20 mouse cellular contexts compared by ENCODE assay signal in genomic region chr3:145590562-145590961, GRCm38 (mm10). TPM values are rescaled to one million over a fixed set of nuclear protein-coding genes. Genes with fewer than 3 reads are reported as not detected.
DNase-seq lines count a peak whose midpoint lies in the region; ATAC-seq and TF ChIP-seq lines count a peak whose summit lies in the region.
"Had no signal": no experiment of that assay in that cellular context is flagged by ENCODE, and none has a peak within 500 bp of the region (broad histone marks: within the 10 kb centered on the region; RNA-seq: fewer than 3 reads in every experiment).

No protein-coding gene starts in this region.

- no peaks in the 10 kb centered on the region for H3K9me3 ChIP-seq in heart, embryonic 12.5 days (replicated peaks)
- H3K9me3 ChIP-seq in MEL (replicated peaks; ENCODE audit: insufficient read depth, low read length): no peaks in the 10 kb centered on the region
- H3K9me3 ChIP-seq in liver, embryonic 15.5 days (replicated peaks): no peaks in the 10 kb centered on the region
- H3K9me3 ChIP-seq: limb, embryonic 15.5 days; midbrain, embryonic 10.5 days; neural tube, embryonic 12.5 days had no signal

- H3K27me3 ChIP-seq in heart, embryonic 12.5 days (replicated peaks): no peaks in the 10 kb centered on the region
- no peaks in the 10 kb centered on the region for H3K27me3 ChIP-seq in MEL (ENCODE audit: control insufficient read depth in 1 of 2, insufficient read depth in 2 of 2, low read length in 2 of 2)
- H3K27me3 ChIP-seq in liver, embryonic 15.5 days: no peaks in the 10 kb centered on the region
- H3K27me3 ChIP-seq: CH12.LX; limb, embryonic 15.5 days; neural tube, embryonic 12.5 days had no signal

- H3K4me2 ChIP-seq in heart, embryonic 12.5 days: no peak overlapping the region
- H3K4me2 ChIP-seq in liver, embryonic 15.5 days: peak overlapping the region; percentile 49
- H3K4me2 ChIP-seq: limb, embryonic 15.5 days; neural tube, embryonic 12.5 days had no signal

- no peak for TF ChIP-seq POLR2A in MEL (IDR thresholded peaks at IDR 0.05; ENCODE audit: control insufficient read depth in 1 of 2, insufficient read depth in 1 of 2, low read depth in 1 of 2, low read length in 2 of 2, poor library complexity in 1 of 2)

- H3K36me3 ChIP-seq in heart, embryonic 12.5 days: peaks cover 61% of the 10 kb centered on the region
- peaks cover 6 to 19% of the 10 kb centered on the region in 2 experiments; a peak in 3 of 4 replicates for H3K36me3 ChIP-seq in MEL (ENCODE audit: control insufficient read depth in 1 of 2, insufficient read depth in 2 of 2, low read length in 2 of 2)
- H3K36me3 ChIP-seq in liver, embryonic 15.5 days (replicated peaks): peaks cover 35% of the 10 kb centered on the region

- H3K27ac ChIP-seq in heart, embryonic 12.5 days (ENCODE audit: poor library complexity, severe bottlenecking): no peak overlapping the region
- H3K27ac ChIP-seq in MEL (ENCODE audit: control insufficient read depth, low read depth, low read length): no peak overlapping the region
- peak overlapping the region; percentile 77 for H3K27ac ChIP-seq in liver, embryonic 15.5 days (replicated peaks)
- H3K27ac ChIP-seq: gastrocnemius, adult 2 months; limb, embryonic 15.5 days; midbrain, embryonic 10.5 days; neural tube, embryonic 12.5 days had no signal

- H3K4me3 ChIP-seq in heart, embryonic 12.5 days: no peak overlapping the region
- no peak overlapping the region for H3K4me3 ChIP-seq in MEL (ENCODE audit: control insufficient read depth in 1 of 2, insufficient read depth in 1 of 2, low read depth in 2 of 2, low read length in 2 of 2)
- peak overlapping the region; percentile 32 for H3K4me3 ChIP-seq in liver, embryonic 15.5 days (replicated peaks)
- H3K4me3 ChIP-seq: gastrocnemius, adult 2 months; limb, embryonic 15.5 days; midbrain, embryonic 10.5 days; neural tube, embryonic 12.5 days had no signal

- no peak for TF ChIP-seq CTCF in MEL (IDR thresholded peaks at IDR 0.05 in 2 of 3, conservative IDR thresholded peaks at IDR 0.05 in 1 of 3; ENCODE audit: control insufficient read depth in 1 of 3, insufficient read depth in 1 of 3, low read depth in 2 of 3, low read length in 3 of 3, poor library complexity in 1 of 3, severe bottlenecking in 1 of 3)

- 92% methylated on average over 4 of the region's 4 CpGs for WGBS in heart, embryonic 12.5 days
- 63% methylated on average over 4 of the region's 4 CpGs for WGBS in liver, embryonic 15.5 days (ENCODE audit: insufficient replicate concordance)

- no peak for DNase-seq in heart, adult 18-20 months
- DNase-seq in MEL (ENCODE audit: low read depth, low spot score): no peak
- DNase-seq in natural killer cell, adult 2 months (ENCODE audit: low spot score in 2 of 2): no peak
- DNase-seq in layer of hippocampus, adult 11-12 months (ENCODE audit: low spot score): no peak
- DNase-seq in gastrocnemius, adult 8-10 months (ENCODE audit: low spot score in 2 of 2): no peak
- DNase-seq: adrenal gland, postnatal 25 days; cerebellum, postnatal 10 days; forebrain, postnatal 0 days; gastrocnemius, adult 2 months; kidney, adult 18-20 months; kidney, postnatal 4 days; lung, postnatal 14 days had no signal

- 0 out of 2 replicates have a peak, but pooled peaks cover 1% of the 10 kb centered on the region for H3K79me2 ChIP-seq in MEL (ENCODE audit: control insufficient read depth, insufficient read depth, low read length, poor library complexity)

- peak; percentile 89 for ATAC-seq in heart, embryonic 12.5 days (ENCODE audit: insufficient number of reproducible peaks, low FRiP score)
- peak; percentile 93 for ATAC-seq in erythroblast, adult 5-6 weeks (replicated peaks; ENCODE audit: low FRiP score, poor library complexity, severe bottlenecking)
- ATAC-seq in liver, embryonic 15.5 days (ENCODE audit: insufficient read depth): peak; percentile 99
- ATAC-seq: forebrain, postnatal 0 days; hindbrain, embryonic 16.5 days had no signal

- peak in 1 of 2 experiments; percentile 28; a peak in 1 of 4 replicates for TF ChIP-seq EP300 in MEL (IDR thresholded peaks at IDR 0.05; ENCODE audit: low read depth in 1 of 2, low read length in 2 of 2)

- H3K9ac ChIP-seq in heart, embryonic 12.5 days: no peak overlapping the region
- H3K9ac ChIP-seq in MEL (ENCODE audit: control insufficient read depth, low read depth, low read length, poor library complexity, severe bottlenecking): no peak overlapping the region
- H3K9ac ChIP-seq in liver, embryonic 15.5 days: no peak overlapping the region
- H3K9ac ChIP-seq: forebrain, postnatal 0 days; limb, embryonic 15.5 days; neural tube, embryonic 12.5 days had no signal

- no peaks in the 10 kb centered on the region for H3K4me1 ChIP-seq in heart, embryonic 12.5 days (replicated peaks)
- no peaks in the 10 kb centered on the region; a peak in 1 of 4 replicates for H3K4me1 ChIP-seq in MEL (ENCODE audit: control insufficient read depth in 1 of 2, insufficient read depth in 2 of 2, low read length in 2 of 2)
- peaks cover 24% of the 10 kb centered on the region for H3K4me1 ChIP-seq in liver, embryonic 15.5 days (replicated peaks)
- H3K4me1 ChIP-seq: limb, embryonic 15.5 days; midbrain, embryonic 10.5 days; neural tube, embryonic 12.5 days had no signal

- no peak for TF ChIP-seq RAD21 in MEL (IDR thresholded peaks at IDR 0.05; ENCODE audit: low read depth, low read length)

TF ChIP-seq in MEL, 35 proteins besides CTCF, POLR2A, EP300 and RAD21:
- TF ChIP-seq GATA1 (IDR thresholded peaks at IDR 0.05; ENCODE audit: low read depth, low read length) (0 out of 2 replicates have a peak, but pooled peaks have one; percentile 6), TBP (IDR thresholded peaks at IDR 0.05; ENCODE audit: low read depth, low read length) (no peak)
TF ChIP-seq in MEL: peak in this region for 1.

RNA-seq across cellular contexts. Expression of gene Znhit6, which starts 14.6 kb away (rescaled TPM):
- 26.8 and 30.5 TPM in 2 replicates for polyA plus RNA-seq in heart, embryonic 12.5 days (2016; fragmentation: Nextera tagmentation; extraction: Ambion mirVana)
- 10 to 100 TPM; 12.8 to 16.0 TPM for total RNA-seq in heart, adult 18-20 months (2021)
- total RNA-seq in MEL (2012; rRNA removed): 32.0 and 35.2 TPM in 2 replicates
- 100 to 1,000 TPM in 1 of 2 experiments, 10 to 100 TPM in 1; 61.4 to 337 TPM for polyA plus RNA-seq in MEL (2012; ENCODE audit: insufficient read depth in 1 of 2, insufficient read length in 2 of 2, low read depth in 1 of 2, low replicate concordance in 2 of 2, missing spikeins in 1 of 2)
- 8.2 and 17.7 TPM in 2 replicates for total RNA-seq in erythroblast, adult 5-6 weeks (2015; ENCODE audit: low replicate concordance)
- 4.1 and 9.6 TPM in 2 replicates for total RNA-seq in erythroblast, adult 5-6 weeks (2017; ENCODE audit: low replicate concordance)
- polyA plus RNA-seq in liver, embryonic 15.5 days (2015; fragmentation: Nextera tagmentation; extraction: Ambion mirVana): 10.1 and 10.6 TPM in 2 replicates
- total RNA-seq in gastrocnemius, adult 8-10 months (2022): 10 to 100 TPM; 11.3 to 15.9 (median 14.8) TPM

RNA-seq across cellular contexts. Expression of gene Ccn1, which starts 59.2 kb away (rescaled TPM):
- 93.5 and 100 TPM in 2 replicates for polyA plus RNA-seq in heart, embryonic 12.5 days (2016; fragmentation: Nextera tagmentation; extraction: Ambion mirVana)
- total RNA-seq in heart, adult 18-20 months (2021): 10 to 100 TPM; 77.5 to 83.7 TPM
- total RNA-seq in MEL (2012; rRNA removed): not detected in 2 replicates
- polyA plus RNA-seq in MEL (2012; ENCODE audit: insufficient read depth in 1 of 2, insufficient read length in 2 of 2, low read depth in 1 of 2, low replicate concordance in 2 of 2, missing spikeins in 1 of 2): not detected
- not detected in 2 replicates for total RNA-seq in erythroblast, adult 5-6 weeks (2015; ENCODE audit: low replicate concordance)
- total RNA-seq in erythroblast, adult 5-6 weeks (2017; ENCODE audit: low replicate concordance): not detected in 2 replicates
- 7.6 and 8.5 TPM in 2 replicates for polyA plus RNA-seq in liver, embryonic 15.5 days (2015; fragmentation: Nextera tagmentation; extraction: Ambion mirVana)
- 10 to 100 TPM; 23.0 to 53.4 (median 30.3) TPM for total RNA-seq in gastrocnemius, adult 8-10 months (2022)
- total RNA-seq: CH12.LX had no signal

Comparison
In these comparisons a context has a peak if more than half of its experiments do, and no peak if none do; other contexts are left out.
1. RNA of gene Ccn1, which starts 59.2 kb away (total RNA-seq): 77.5 to 83.7 TPM in heart, adult 18-20 months and 23.0 to 53.4 TPM in gastrocnemius, adult 8-10 months; not detected in MEL and not detected in erythroblast, adult 5-6 weeks; every median in the first group is over 10 times any median in the second.
2. Peak in every context shown above with its lines, with median percentiles within 50 percentile points of each other: ATAC-seq.